Comparison of ENCODE assay signal across 8 mouse cellular contexts in genomic region chr1:42694665-42695577, GRCm38 (mm10). TPM values are rescaled to one million over a fixed set of nuclear protein-coding genes. Genes with fewer than 3 reads are reported as not detected.
DNase-seq lines count a peak whose midpoint lies in the region; ATAC-seq lines count a peak whose summit lies in the region.

No protein-coding gene starts in this region.

- peak overlapping the region; percentile 58 for H3K4me3 ChIP-seq in heart, embryonic 13.5 days
- H3K4me3 ChIP-seq in brown adipose tissue, adult 24 weeks (ENCODE audit: insufficient read depth, low read depth, low read length), result peak overlapping the region; percentile 33
- H3K4me3 ChIP-seq in hindbrain, embryonic 13.5 days, result peak overlapping the region; percentile 80
- H3K4me3 ChIP-seq in limb, embryonic 12.5 days (replicated peaks), result peak overlapping the region; percentile 52

- H3K4me2 ChIP-seq in heart, embryonic 13.5 days, result peak overlapping the region; percentile 91
- H3K4me2 ChIP-seq in hindbrain, embryonic 13.5 days, result peak overlapping the region; percentile 95
- H3K4me2 ChIP-seq in limb, embryonic 12.5 days, result peak overlapping the region; percentile 79

- H3K4me1 ChIP-seq in heart, embryonic 13.5 days, result peaks cover 49% of the 10 kb centered on the region
- H3K4me1 ChIP-seq in brown adipose tissue, adult 24 weeks (ENCODE audit: control insufficient read depth, insufficient read depth, insufficient read length, low read length), result peaks cover 6% of the 10 kb centered on the region
- peaks cover 19% of the 10 kb centered on the region for H3K4me1 ChIP-seq in hindbrain, embryonic 13.5 days (replicated peaks)
- H3K4me1 ChIP-seq in limb, embryonic 12.5 days (replicated peaks), result peaks cover 39% of the 10 kb centered on the region

- H3K27me3 ChIP-seq in heart, embryonic 13.5 days (replicated peaks), result peaks cover 94% of the 10 kb centered on the region
- H3K27me3 ChIP-seq in hindbrain, embryonic 13.5 days, result no peaks in the 10 kb centered on the region
- H3K27me3 ChIP-seq in limb, embryonic 12.5 days, result peaks cover 87% of the 10 kb centered on the region

- H3K9ac ChIP-seq in heart, embryonic 13.5 days, result peak overlapping the region; percentile 62
- peak overlapping the region; percentile 84 for H3K9ac ChIP-seq in hindbrain, embryonic 13.5 days
- H3K9ac ChIP-seq in limb, embryonic 12.5 days (replicated peaks), result peak overlapping the region; percentile 42

- H3K9me3 ChIP-seq in heart, embryonic 13.5 days, result no peaks in the 10 kb centered on the region
- H3K9me3 ChIP-seq in hindbrain, embryonic 13.5 days, result no peaks in the 10 kb centered on the region
- H3K9me3 ChIP-seq in limb, embryonic 12.5 days, result no peaks in the 10 kb centered on the region

- no peak for DNase-seq in heart, postnatal 36 days
- DNase-seq in right cerebral cortex, postnatal 25 days, result peak; percentile 75
- no peak for DNase-seq in thymus, postnatal 25 days
- DNase-seq in gastrocnemius, adult 18-20 months (ENCODE audit: low spot score), result no peak

- H3K27ac ChIP-seq in heart, embryonic 13.5 days (replicated peaks), result no peak overlapping the region
- no peak overlapping the region for H3K27ac ChIP-seq in brown adipose tissue, adult 24 weeks (replicated peaks; ENCODE audit: low read depth, low read length)
- peak overlapping the region; percentile 99 for H3K27ac ChIP-seq in hindbrain, embryonic 13.5 days
- no peak overlapping the region for H3K27ac ChIP-seq in limb, embryonic 12.5 days

- WGBS in heart, embryonic 13.5 days, result 1% methylated on average over 52 of the region's 60 CpGs
- under 1% methylated on average over 51 of the region's 60 CpGs for WGBS in hindbrain, embryonic 13.5 days
- under 1% methylated on average over 54 of the region's 60 CpGs for WGBS in limb, embryonic 12.5 days

- H3K36me3 ChIP-seq in heart, embryonic 13.5 days, result no peaks in the 10 kb centered on the region
- H3K36me3 ChIP-seq in hindbrain, embryonic 13.5 days, result peaks cover 20% of the 10 kb centered on the region
- H3K36me3 ChIP-seq in limb, embryonic 12.5 days, result no peaks in the 10 kb centered on the region

- intact Hi-C loops in heart, postnatal 36 days (cut with DNase I), result loop anchor here (10.0 kb wide), 2 partner anchors 160 to 450 kb away; partner anchors contain the start of gene Mrps9

- no peak for ATAC-seq in heart, embryonic 13.5 days (ENCODE audit: extremely low read depth, insufficient number of reproducible peaks, low FRiP score, low TSS enrichment)
- ATAC-seq in hindbrain, embryonic 13.5 days (ENCODE audit: low FRiP score), result peak; percentile 73
- ATAC-seq in limb, embryonic 12.5 days (ENCODE audit: insufficient number of reproducible peaks, insufficient read depth, low FRiP score, low TSS enrichment, low read depth), result peak; percentile 32

RNA-seq across cellular contexts. Expression of gene Pou3f3, which starts 0.6 kb away (rescaled TPM):
- polyA plus RNA-seq in heart, embryonic 13.5 days (2015; fragmentation: Nextera tagmentation; extraction: Ambion mirVana), result 0.03 and 0.08 TPM in 2 replicates
- not detected for total RNA-seq in heart, postnatal 36 days (2021)
- not detected in 2 replicates for polyA plus RNA-seq in brown adipose tissue, adult 24 weeks (2012; ENCODE audit: insufficient read depth, insufficient read length, missing spikeins)
- polyA plus RNA-seq in hindbrain, embryonic 13.5 days (2015; fragmentation: Nextera tagmentation; extraction: Ambion mirVana), result 17.4 and 18.2 TPM in 2 replicates
- polyA plus RNA-seq in limb, embryonic 12.5 days (2016; fragmentation: Nextera tagmentation; extraction: Ambion mirVana), result 0.50 and 0.93 TPM in 2 replicates
- total RNA-seq in gastrocnemius, adult 18-20 months (2021), result not detected
